Mouse (Mus musculus) thymus, adult 2 months (tissue): ENCODE data around the gene 3830406C13Rik.

Experiments used
- CTCF ChIP-seq: fragments of 200-500 bp; IDR thresholded peaks from 2 replicates; pipeline ENCODE4 v1.5.1; 2012; ENCODE audit warnings: mild to moderate bottlenecking, control low read depth, low read length, moderate library complexity, borderline replicate concordance; ENCODE audit not compliant: control insufficient read depth, poor library complexity, insufficient read depth; ENCODE audit errors: extremely low read depth
- POLR2A ChIP-seq: fragments of 200-500 bp; IDR thresholded peaks from 2 replicates; pipeline ENCODE4 v1.6.1; 2012; ENCODE audit warnings: mild to moderate bottlenecking, low read length, control low read depth, moderate library complexity; ENCODE audit not compliant: control insufficient read depth, poor library complexity, insufficient read depth; ENCODE audit errors: extremely low read depth

- TF ChIP-seq POLR2A: no peak
- no peak for TF ChIP-seq CTCF
These were observed 59.5 kb downstream of the 3830406C13Rik start for GRCm38 (mm10) chr14:12343451-12343941.
